Mouse (Mus musculus) lung, postnatal 0 days (tissue): ENCODE measurements at regions not wholly inside any gene's neighbourhood (a gene's known extent, or its start where the extent isn't known, plus 50 kb on each side); places are given as distances from the start of the nearest gene placed in this dataset.

Experiments
- CTCF ChIP-seq: IDR thresholded peaks from 2 replicates; pipeline ENCODE4 v1.5.1; 2016; ENCODE audit warnings: antibody characterized with exemption, mild to moderate bottlenecking
- EP300 ChIP-seq: IDR thresholded peaks from 2 replicates; pipeline ENCODE4 v1.6.1; 2016; ENCODE audit warnings: antibody characterized with exemption, mild to moderate bottlenecking, control low read depth

- TF ChIP-seq EP300 (no peak), CTCF (no peak)
Observed at GRCm38 (mm10) chr13:111981103-111981502, 172.3 kb upstream of the Map3k1 start.
